Mouse (Mus musculus) frontal cortex, postnatal 25 days (tissue): ENCODE data around the gene Rsph1.

Experiments used
- DNase-seq, 2 experiments: peaks; one replicate each; pipeline ENCODE4 v3.0.0; 2022; ENCODE audit warnings: low spot score in 2 of 2

Gene Rsph1

GRCm38 (mm10) chr17:31209376-31209930 is 67.7 kb downstream of the Rsph1 start:
- no peak for DNase-seq

- DNase-seq = no peak
Measured at GRCm38 (mm10) chr17:31208654-31209053, 68.5 kb downstream of the Rsph1 start.

- no peak for DNase-seq
Measured at GRCm38 (mm10) chr17:31207771-31208334, 69.3 kb downstream of the Rsph1 start, which contains the start of gene Ubash3a. Gene Ubash3a (plus strand): TSS chr17:31207873.
